Mouse (Mus musculus) forebrain, postnatal 0 days (tissue): ENCODE data around the gene Ncam2. TPM values are rescaled to one million over a fixed set of nuclear protein-coding genes. Genes with fewer than 3 reads are reported as not detected.
A peak's percentile ranks its signal among the peaks of the same experiment; 100 is the strongest.

Experiments used
- ATAC-seq: fragments of 200-750 bp; cut with Nextera tagmentation; 2 replicates; pipeline ENCODE4 v1.8.0; 2017; ENCODE audit warnings: mild to moderate bottlenecking, moderate library complexity
- DNase-seq: peaks from one replicate; pipeline ENCODE4 v3.0.0-alpha.2; 2015
- H3K27ac ChIP-seq: fragments of 300-500 bp; sonication (generic); 2 replicates; pipeline ENCODE4 v1.5.1; 2014; ENCODE audit warnings: low read depth, mild to moderate bottlenecking, antibody characterized with exemption, low read length, moderate library complexity, mixed read lengths
- H3K27me3 ChIP-seq: fragments of 300-500 bp; sonication (generic); 2 replicates; pipeline ENCODE4 v1.6.1; 2014; ENCODE audit warnings: mild to moderate bottlenecking, low read length, mixed read lengths; ENCODE audit not compliant: insufficient read depth
- H3K36me3 ChIP-seq: fragments of 300-500 bp; sonication (generic); 2 replicates; pipeline ENCODE4 v1.6.1; 2014; ENCODE audit warnings: mild to moderate bottlenecking, moderate library complexity; ENCODE audit not compliant: insufficient read depth
- H3K4me1 ChIP-seq: fragments of 300-500 bp; sonication (generic); 2 replicates; pipeline ENCODE4 v1.6.1; 2014; ENCODE audit warnings: antibody characterized with exemption; ENCODE audit not compliant: insufficient read depth
- H3K4me2 ChIP-seq: fragments of 300-500 bp; sonication (generic); 2 replicates; pipeline ENCODE4 v1.6.1; 2014; ENCODE audit warnings: low read depth, mild to moderate bottlenecking, moderate library complexity
- H3K4me3 ChIP-seq: fragments of 300-500 bp; sonication (generic); 2 replicates; pipeline ENCODE4 v1.5.1; 2014; ENCODE audit warnings: low read depth, low read length, mixed read lengths
- H3K9ac ChIP-seq: fragments of 300-500 bp; sonication (generic); 2 replicates; pipeline ENCODE4 v1.6.1; 2014; ENCODE audit warnings: mild to moderate bottlenecking
- H3K9me3 ChIP-seq: fragments of 300-500 bp; sonication (generic); 2 replicates; pipeline ENCODE4 v1.6.1; 2016; ENCODE audit warnings: low read length
- CTCF ChIP-seq: sonication (generic); IDR thresholded peaks from 2 replicates; pipeline ENCODE4 v1.5.1; 2016; ENCODE audit warnings: antibody characterized with exemption, control low read depth, low read depth
- WGBS: fragments of 180-500 bp; shearing (Covaris S2); extraction: QIAGEN DNeasy Blood & Tissue Kit; methylation state at CpG from one replicate; pipeline ENCODE4 v1.1.7; 2014; 5-methylcytosine and 5-hydroxymethylcytosine counted together
- polyA plus RNA-seq: library from polyadenylated mRNA; unstranded; fragments of >200 nt; fragmentation: Nextera tagmentation; extraction: Ambion mirVana; gene quantifications from 2 replicates; pipeline ENCODE4 v1.2.1, GENCODE M21; 2015
- total RNA-seq: library from RNA; depleted of rRNA; stranded (reverse); fragments of >200 nt; gene quantifications from 2 replicates; pipeline ENCODE4 v1.2.3, GENCODE M21; 2014

The Ncam2 gene
- total and polyA plus RNA-seq, 2 experiments from 2014 or later: 12.2 to 54.6 TPM

GRCm38 (mm10) chr16:81303806-81304205, 103.3 kb downstream of the Ncam2 start:
- no peak overlapping the region for H3K9ac ChIP-seq
- no peak overlapping the region for H3K27ac ChIP-seq
- ATAC-seq (no peak), DNase-seq (no peak)
- 81% methylated on average over 2 of the region's 2 CpGs for WGBS
- no peaks in the 10 kb centered on the region for H3K9me3 ChIP-seq
- no peak overlapping the region for H3K4me3 ChIP-seq
- no peak for TF ChIP-seq CTCF
- no peaks in the 10 kb centered on the region for H3K27me3 ChIP-seq
- no peak overlapping the region for H3K4me2 ChIP-seq
- no peaks in the 10 kb centered on the region for H3K36me3 ChIP-seq
- no peaks in the 10 kb centered on the region for H3K4me1 ChIP-seq

- Histone ChIP-seq H3K27me3 (no peaks in the 10 kb centered on the region), H3K27ac (no peak overlapping the region), H3K9ac (no peak overlapping the region), H3K36me3 (no peaks in the 10 kb centered on the region), H3K4me2 (no peak overlapping the region), H3K4me3 (no peak overlapping the region), H3K4me1 (no peaks in the 10 kb centered on the region), H3K9me3 (no peaks in the 10 kb centered on the region)
- ATAC-seq: no peak
- WGBS: 78% methylated on average over 3 of the region's 3 CpGs
- no peak for TF ChIP-seq CTCF
- no peak for DNase-seq
These were observed 108.7 kb downstream of the Ncam2 start for GRCm38 (mm10) chr16:81309215-81309614.

GRCm38 (mm10) chr16:81319037-81319436, 118.5 kb downstream of the Ncam2 start:
- H3K27me3 ChIP-seq: no peaks in the 10 kb centered on the region
- no peaks in the 10 kb centered on the region for H3K36me3 ChIP-seq
- H3K4me2 ChIP-seq: no peak overlapping the region
- no peaks in the 10 kb centered on the region for H3K4me1 ChIP-seq
- no peaks in the 10 kb centered on the region for H3K9me3 ChIP-seq
- WGBS: 52% methylated on average over 1 of the region's 1 CpGs
- TF ChIP-seq CTCF: no peak
- H3K27ac ChIP-seq: no peak overlapping the region
- no peak for DNase-seq
- ATAC-seq: no peak
- no peak overlapping the region for H3K9ac ChIP-seq
- no peak overlapping the region for H3K4me3 ChIP-seq

GRCm38 (mm10) chr16:81330539-81330938, 130.0 kb downstream of the Ncam2 start:
- no peak overlapping the region for H3K4me3 ChIP-seq
- TF ChIP-seq CTCF: peak; percentile 73
- H3K27me3 ChIP-seq: no peaks in the 10 kb centered on the region
- no peak overlapping the region for H3K27ac ChIP-seq
- peak; percentile 54 for DNase-seq
- no peak overlapping the region for H3K4me2 ChIP-seq
- WGBS: 17% methylated on average over 2 of the region's 2 CpGs
- no peak for ATAC-seq
- no peaks in the 10 kb centered on the region for H3K4me1 ChIP-seq
- H3K9ac ChIP-seq: no peak overlapping the region
- no peaks in the 10 kb centered on the region for H3K9me3 ChIP-seq
- no peaks in the 10 kb centered on the region for H3K36me3 ChIP-seq

- Histone ChIP-seq H3K36me3 (no peaks in the 10 kb centered on the region), H3K27me3 (no peaks in the 10 kb centered on the region), H3K4me3 (no peak overlapping the region), H3K9me3 (no peaks in the 10 kb centered on the region), H3K4me1 (no peaks in the 10 kb centered on the region), H3K27ac (no peak overlapping the region), H3K9ac (no peak overlapping the region), H3K4me2 (no peak overlapping the region)
- DNase-seq: no peak
- WGBS: 67% methylated on average over 2 of the region's 2 CpGs
- ATAC-seq: no peak
- no peak for TF ChIP-seq CTCF
These were observed 165.4 kb downstream of the Ncam2 start for GRCm38 (mm10) chr16:81365901-81366300.

GRCm38 (mm10) chr16:81374234-81374633, 173.7 kb downstream of the Ncam2 start:
- no peak for DNase-seq
- Histone ChIP-seq H3K36me3 (no peaks in the 10 kb centered on the region), H3K9ac (no peak overlapping the region), H3K27me3 (no peaks in the 10 kb centered on the region), H3K4me2 (no peak overlapping the region), H3K9me3 (no peaks in the 10 kb centered on the region), H3K4me3 (no peak overlapping the region), H3K27ac (no peak overlapping the region), H3K4me1 (no peaks in the 10 kb centered on the region)
- TF ChIP-seq CTCF: no peak
- WGBS: 89% methylated on average over 8 of the region's 8 CpGs
- no peak for ATAC-seq

- TF ChIP-seq CTCF: no peak
These were observed 179.9 kb downstream of the Ncam2 start for GRCm38 (mm10) chr16:81380434-81380833.

GRCm38 (mm10) chr16:81388646-81389045, 188.1 kb downstream of the Ncam2 start:
- no peak overlapping the region for H3K9ac ChIP-seq
- no peak for DNase-seq
- H3K27ac ChIP-seq: no peak overlapping the region
- H3K36me3 ChIP-seq: no peaks in the 10 kb centered on the region
- H3K4me3 ChIP-seq: no peak overlapping the region
- no peaks in the 10 kb centered on the region for H3K9me3 ChIP-seq
- no peaks in the 10 kb centered on the region for H3K4me1 ChIP-seq
- 40% methylated on average over 2 of the region's 2 CpGs for WGBS
- H3K27me3 ChIP-seq: no peaks in the 10 kb centered on the region
- no peak overlapping the region for H3K4me2 ChIP-seq
- no peak for ATAC-seq
- no peak for TF ChIP-seq CTCF

More at GRCm38 (mm10) chr16:81380434-81380833, 179.9 kb downstream of the Ncam2 start:
- H3K9ac ChIP-seq: no peak overlapping the region
- no peaks in the 10 kb centered on the region for H3K4me1 ChIP-seq
- H3K9me3 ChIP-seq: no peaks in the 10 kb centered on the region
- WGBS: 36% methylated on average over 4 of the region's 4 CpGs
- DNase-seq (no peak), ATAC-seq (peak; percentile 65; the same call in 1 of the 2 replicates)
- H3K27ac ChIP-seq: no peak overlapping the region
- H3K36me3 ChIP-seq: no peaks in the 10 kb centered on the region
- no peak overlapping the region for H3K4me2 ChIP-seq
- no peak overlapping the region for H3K4me3 ChIP-seq
- no peaks in the 10 kb centered on the region for H3K27me3 ChIP-seq
